Mouse (Mus musculus): ENCODE measurements at regions not wholly inside any gene's neighbourhood (a gene's known extent, or its start where the extent isn't known, plus 50 kb on each side); places are given as distances from the start of the nearest gene placed in this dataset.
A peak's percentile ranks its signal among the peaks of the same experiment; 100 is the strongest.
"Not testable (repeated sequence)": the region's sequence is repeated elsewhere in the genome, so short reads cannot be mapped to it uniquely, and the experiment has no call there.

GRCm38 (mm10) chr2:78279382-78280056 is 333.3 kb upstream of the Cwc22 start:
- peak; percentile 17 for DNase-seq (ENCODE audit: low spot score)

GRCm38 (mm10) chr2:78278630-78279029 is 332.5 kb upstream of the Cwc22 start:
- no peak for DNase-seq (ENCODE audit: low spot score)

GRCm38 (mm10) chr2:78277699-78278098 is 331.5 kb upstream of the Cwc22 start:
- no peak for DNase-seq (ENCODE audit: low spot score)

- no peak for DNase-seq (ENCODE audit: low spot score)
Measured at GRCm38 (mm10) chr2:78274122-78274521, 327.9 kb upstream of the Cwc22 start.

DNA sequence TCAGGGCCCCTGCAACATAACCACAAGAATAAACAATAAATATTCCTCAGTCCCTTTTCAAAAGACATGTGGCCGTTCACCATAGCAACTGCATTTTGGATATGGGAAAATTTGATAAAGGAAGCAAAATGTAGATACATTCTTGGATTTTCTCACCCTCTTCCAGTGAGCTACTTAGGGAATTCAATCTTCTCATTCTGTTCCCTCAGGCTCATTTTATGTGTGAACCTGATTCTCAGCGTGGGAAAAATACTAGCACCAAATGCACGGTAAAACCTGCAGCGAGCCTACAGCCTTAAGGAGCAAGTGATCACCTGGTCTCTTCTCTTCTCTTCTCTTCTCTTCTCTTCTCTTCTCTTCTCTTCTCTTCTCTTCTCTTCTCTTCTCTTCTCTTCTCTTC is 322.5 kb upstream of the Cwc22 start:
- no peak for DNase-seq (ENCODE audit: low spot score)

DNA sequence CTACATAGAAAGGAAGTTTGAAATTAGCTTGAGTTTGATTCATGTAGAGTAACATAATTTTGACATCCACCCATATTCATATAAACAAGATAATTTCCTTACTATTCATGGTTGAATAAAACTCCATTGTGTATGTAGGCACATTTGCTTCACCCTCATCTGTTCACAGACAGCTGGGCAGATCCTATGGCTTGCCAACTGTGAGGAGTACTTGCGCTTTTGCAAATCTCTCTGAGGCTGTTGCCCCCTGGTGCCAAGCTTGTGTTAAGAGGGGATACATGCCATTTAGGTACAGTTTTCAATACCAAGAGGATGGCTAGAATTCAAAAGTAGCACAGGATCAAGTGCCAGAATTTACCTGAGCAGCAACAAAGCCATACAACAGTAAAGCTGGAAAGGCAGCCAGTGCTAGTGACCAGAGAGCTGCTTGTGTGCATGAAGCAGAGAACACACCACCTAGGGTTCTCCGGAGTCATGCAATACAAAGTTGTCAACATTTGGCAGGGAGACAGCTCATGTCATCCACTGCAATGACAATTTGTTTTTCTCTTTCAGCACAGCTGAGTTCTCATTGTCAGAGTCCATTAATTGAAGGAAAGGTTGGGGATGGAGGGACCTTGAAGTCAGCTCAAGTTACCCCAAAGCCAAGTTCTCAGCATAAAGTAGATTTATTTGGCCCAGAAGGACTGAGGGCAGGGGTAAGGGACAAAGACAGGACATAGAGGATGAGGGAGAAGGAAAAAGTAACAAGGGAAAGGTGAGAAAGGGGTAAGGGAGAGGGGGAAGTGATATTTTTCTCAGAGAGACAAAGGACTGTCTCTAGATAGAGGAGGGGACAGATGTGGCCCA is 321.6 kb upstream of the Cwc22 start:
- no peak for DNase-seq (ENCODE audit: low spot score)

- DNase-seq (ENCODE audit: low spot score): no peak
Measured at GRCm38 (mm10) chr2:78253601-78254097, 307.5 kb upstream of the Cwc22 start.

- DNase-seq (ENCODE audit: low spot score): no peak
Measured at GRCm38 (mm10) chr2:78246354-78246753, 300.2 kb upstream of the Cwc22 start.

GRCm38 (mm10) chr2:78240299-78240698 is 294.1 kb upstream of the Cwc22 start:
- no peak for DNase-seq (ENCODE audit: low spot score)

DNA sequence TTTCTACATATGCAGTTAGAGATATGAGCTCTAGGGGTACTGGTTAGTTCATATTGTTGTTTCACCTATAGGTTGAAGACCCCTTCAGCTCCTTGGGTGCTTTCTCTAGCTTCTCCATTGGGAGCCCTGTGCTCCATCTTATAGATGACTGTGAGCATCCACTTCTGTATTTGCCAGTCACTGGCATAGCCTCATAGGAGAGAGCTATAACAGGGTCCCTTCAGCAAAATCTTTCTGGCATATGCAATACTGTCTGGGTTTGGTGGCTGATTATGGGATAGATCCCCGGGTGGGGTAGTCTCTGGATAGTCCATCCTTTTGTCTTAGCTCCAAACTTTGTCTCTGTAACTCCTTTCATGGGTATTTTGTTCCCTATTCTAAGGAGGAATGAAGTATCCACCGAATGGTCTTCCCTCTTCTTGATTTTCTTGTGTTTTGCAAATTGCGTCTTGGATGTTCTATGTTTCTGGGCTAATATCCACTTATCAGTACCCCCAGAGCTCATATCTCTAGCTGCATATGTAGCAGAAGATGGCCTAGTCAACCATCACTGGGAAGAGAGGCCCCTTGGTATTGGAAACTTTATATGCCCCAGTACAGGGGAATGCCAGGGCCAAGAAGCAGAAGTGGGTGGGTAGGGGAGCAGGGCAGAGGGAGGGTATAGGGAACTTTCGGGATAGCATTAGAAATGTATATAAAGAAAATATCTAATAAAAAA is 279.4 kb upstream of the Cwc22 start:
- not testable (repeated sequence) for DNase-seq (ENCODE audit: low spot score)

DNA sequence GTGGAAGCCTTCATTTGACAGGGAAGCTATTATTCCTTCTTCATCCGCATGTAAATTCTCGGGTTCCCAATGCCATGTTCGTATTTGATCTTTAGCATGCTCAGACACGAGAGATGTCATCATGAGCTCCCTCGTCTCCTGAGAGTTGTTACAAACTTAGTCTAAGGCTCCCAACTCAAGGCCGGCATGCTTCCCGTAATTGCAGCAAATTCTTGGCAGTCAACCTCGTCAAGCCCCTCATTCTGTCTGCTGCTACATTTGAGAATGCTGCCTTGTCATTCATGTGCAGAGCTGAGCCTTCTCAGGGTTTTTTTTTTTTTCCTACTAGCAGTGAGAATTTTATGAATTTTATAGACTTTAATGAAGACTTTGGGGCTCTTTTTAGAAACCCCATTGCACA is 268.3 kb upstream of the Cwc22 start:
- DNase-seq (ENCODE audit: low spot score): no peak

- no peak for DNase-seq (ENCODE audit: low spot score)
Measured at GRCm38 (mm10) chr2:78205125-78205524, 258.9 kb upstream of the Cwc22 start.

DNA sequence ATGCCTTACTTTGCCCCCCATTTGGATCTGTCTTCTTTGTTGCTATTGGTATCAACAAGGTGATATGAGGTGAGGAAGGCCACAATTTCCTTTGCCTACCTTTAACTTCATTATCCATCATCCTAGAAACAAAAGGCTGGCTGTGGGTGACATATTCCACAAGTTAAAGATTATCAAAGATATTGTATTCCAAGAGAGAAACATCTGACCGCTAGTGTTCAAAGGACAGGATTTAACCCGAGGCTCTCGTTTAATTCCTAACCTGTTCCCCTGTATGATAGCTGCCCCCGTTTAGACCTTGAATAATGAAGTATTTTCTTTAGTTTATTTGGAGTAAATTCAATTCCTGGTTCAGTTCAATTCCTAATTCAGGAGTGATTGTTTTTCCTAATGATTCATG is 249.8 kb upstream of the Cwc22 start:
- no peak for DNase-seq (ENCODE audit: low spot score)

DNA sequence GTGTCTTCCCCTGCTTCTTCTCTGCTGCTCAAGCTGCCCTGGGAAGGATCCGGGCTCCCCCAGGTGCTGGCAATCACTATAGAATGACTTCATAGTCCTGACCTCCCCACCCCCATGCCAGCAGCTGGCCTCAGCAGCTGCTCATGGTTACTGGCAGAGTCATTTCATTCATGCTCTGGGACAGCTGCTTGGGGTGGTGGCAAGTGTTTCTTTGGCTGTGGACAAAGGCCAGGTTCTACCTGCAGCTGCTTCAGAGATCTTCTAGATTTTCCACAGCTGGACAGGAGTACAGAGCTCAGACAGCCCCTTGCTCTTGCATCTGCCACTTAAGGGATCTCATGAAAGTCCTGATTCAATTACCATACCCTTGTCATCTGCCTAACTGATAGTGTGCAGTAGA is 243.4 kb upstream of the Cwc22 start:
- DNase-seq (ENCODE audit: low spot score): no peak

DNA sequence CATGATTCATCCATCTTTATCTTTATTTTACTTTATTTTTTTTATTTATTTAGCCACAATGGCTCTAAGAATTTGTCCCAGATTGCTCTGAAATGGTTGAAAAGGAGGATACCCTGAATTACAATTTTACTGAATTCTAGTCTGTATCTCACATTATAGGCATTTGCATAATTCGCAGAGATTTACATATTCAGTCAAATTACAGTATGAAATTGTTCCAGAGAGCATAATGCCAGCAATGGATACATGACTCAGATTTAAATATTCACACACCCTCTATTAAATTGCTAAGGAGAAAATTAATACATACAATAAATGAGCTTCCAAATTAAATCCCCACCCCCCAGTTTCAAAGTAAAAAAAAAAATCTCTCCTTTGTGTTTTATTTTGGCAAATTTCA is 238.8 kb upstream of the Cwc22 start:
- no peak for DNase-seq (ENCODE audit: low spot score)

DNA sequence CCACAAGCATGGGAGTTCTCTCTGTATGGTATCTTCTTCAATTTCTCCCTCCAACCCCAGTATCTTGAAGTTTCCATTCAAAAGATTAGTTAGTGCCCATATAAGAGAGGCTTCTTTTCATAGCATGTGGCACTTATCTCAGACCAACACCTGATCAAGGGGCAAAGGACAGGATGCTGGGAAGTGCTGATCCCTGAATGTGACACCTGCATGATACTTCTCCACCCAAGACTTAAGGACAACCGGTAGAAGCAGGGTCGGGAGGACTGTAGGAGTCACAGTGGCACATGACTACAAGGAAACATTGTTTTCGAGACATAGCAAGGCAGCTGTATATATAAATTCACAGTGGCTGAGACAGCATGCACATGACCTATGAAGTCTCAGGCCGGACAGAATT is 227.6 kb upstream of the Cwc22 start:
- no peak for DNase-seq (ENCODE audit: low spot score)

GRCm38 (mm10) chr2:78172819-78173218 is 226.6 kb upstream of the Cwc22 start:
- no peak for DNase-seq (ENCODE audit: low spot score)

GRCm38 (mm10) chr2:78170162-78170747 is 224.1 kb upstream of the Cwc22 start:
- DNase-seq (ENCODE audit: low spot score): no peak

GRCm38 (mm10) chr2:78165429-78165828 is 219.3 kb upstream of the Cwc22 start:
- DNase-seq (ENCODE audit: low spot score): no peak

GRCm38 (mm10) chr2:78159877-78160485 is 213.8 kb upstream of the Cwc22 start:
- no peak for DNase-seq (ENCODE audit: low spot score)

DNA sequence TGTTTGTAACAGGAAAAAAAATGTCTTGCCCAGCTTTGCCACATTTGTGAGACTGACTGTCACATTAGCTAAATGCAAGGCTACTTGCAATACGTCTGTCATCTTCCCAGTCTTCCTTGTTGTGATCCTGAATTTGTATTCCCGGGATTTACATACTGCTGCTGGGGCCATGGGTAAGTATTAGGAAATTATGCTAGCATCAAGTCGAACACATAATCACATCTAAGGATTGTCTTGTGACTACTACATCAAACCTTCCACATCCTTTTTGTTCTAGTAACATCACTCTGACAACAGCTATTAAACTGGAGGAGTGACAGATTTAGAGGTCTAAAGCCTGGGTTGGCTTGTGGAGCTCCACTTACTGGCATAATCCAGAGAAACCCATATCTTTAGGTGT is 164.2 kb upstream of the Cwc22 start:
- no peak for DNase-seq (ENCODE audit: low spot score)

- DNase-seq (ENCODE audit: low spot score): no peak
Measured at GRCm38 (mm10) chr2:78095536-78095935, 149.4 kb upstream of the Cwc22 start.

Data from testis, postnatal 14 days (tissue).